Mouse (Mus musculus) brain, embryonic 14.5 days (tissue): ENCODE data around the gene Stim1.

Experiments used
- CTCF ChIP-seq: fragments of 200-500 bp; IDR thresholded peaks from 2 replicates; pipeline ENCODE4 v1.5.1; 2012; ENCODE audit warnings: inconsistent platforms, mild to moderate bottlenecking, moderate library complexity, borderline replicate concordance; ENCODE audit not compliant: insufficient read depth, insufficient read length; ENCODE audit errors: extremely low read depth
- POLR2A ChIP-seq: fragments of 200-500 bp; IDR thresholded peaks from 2 replicates; pipeline ENCODE4 v1.6.1; 2012; ENCODE audit warnings: mild to moderate bottlenecking, inconsistent platforms, borderline replicate concordance; ENCODE audit not compliant: poor library complexity, insufficient read depth, insufficient read length, severe bottlenecking; ENCODE audit errors: extremely low read depth

GRCm38 (mm10) chr7:102313535-102313863 lies 45.9 kb downstream of the Stim1 start:
- TF ChIP-seq CTCF (no peak), POLR2A (no peak)
